Mouse (Mus musculus) embryonic facial prominence, embryonic 14.5 days (tissue): ENCODE measurements around the gene Fxn. TPM values are rescaled to one million over a fixed set of nuclear protein-coding genes. Genes with fewer than 3 reads are reported as not detected.

ENCODE experiments used
- ATAC-seq: fragments of 200-750 bp; cut with Nextera tagmentation; 2 replicates; pipeline ENCODE4 v1.8.0; 2017; ENCODE audit warnings: low read depth, moderate number of reproducible peaks, moderate TSS enrichment
- DNase-seq: peaks from one replicate; pipeline ENCODE4 v3.0.0-alpha.2; 2015; ENCODE audit warnings: low spot score
- H3K27ac ChIP-seq: fragments of 300-500 bp; sonication (generic); replicated peaks from 2 replicates; pipeline ENCODE4 v1.5.1; 2014; ENCODE audit warnings: low read depth, mild to moderate bottlenecking, low read length, moderate library complexity
- H3K27me3 ChIP-seq: fragments of 300-500 bp; sonication (generic); replicated peaks from 2 replicates; pipeline ENCODE4 v1.6.1; 2014; ENCODE audit warnings: low read length; ENCODE audit not compliant: control insufficient read depth, insufficient read depth
- H3K36me3 ChIP-seq: fragments of 300-500 bp; sonication (generic); 2 replicates; pipeline ENCODE4 v1.6.1; 2014; ENCODE audit warnings: low read length, mixed read lengths; ENCODE audit not compliant: control insufficient read depth, insufficient read depth
- H3K4me1 ChIP-seq: fragments of 300-500 bp; sonication (generic); 2 replicates; pipeline ENCODE4 v1.6.1; 2014; ENCODE audit warnings: antibody characterized with exemption, low read length; ENCODE audit not compliant: control insufficient read depth, insufficient read depth
- H3K4me2 ChIP-seq: fragments of 300-500 bp; sonication (generic); 2 replicates; pipeline ENCODE4 v1.6.1; 2014; ENCODE audit warnings: low read depth, mild to moderate bottlenecking, low read length, moderate library complexity, mixed read lengths
- H3K4me3 ChIP-seq: fragments of 300-500 bp; sonication (generic); 2 replicates; pipeline ENCODE4 v1.5.1; 2014; ENCODE audit warnings: low read depth, mild to moderate bottlenecking, low read length
- H3K9ac ChIP-seq: fragments of 300-500 bp; sonication (generic); 2 replicates; pipeline ENCODE4 v1.6.1; 2014; ENCODE audit warnings: low read depth, mild to moderate bottlenecking, low read length, moderate library complexity, mixed read lengths
- H3K9me3 ChIP-seq: fragments of 300-500 bp; sonication (generic); 2 replicates; pipeline ENCODE4 v1.6.1; 2016; ENCODE audit warnings: low read length; ENCODE audit not compliant: control insufficient read depth
- WGBS: fragments of 180-500 bp; shearing (Covaris S2); extraction: QIAGEN DNeasy Blood & Tissue Kit; methylation state at CpG from one replicate; pipeline ENCODE4 v1.1.7; 2014; 5-methylcytosine and 5-hydroxymethylcytosine counted together
- polyA plus RNA-seq: library from polyadenylated mRNA; unstranded; fragments of >200 nt; fragmentation: Nextera tagmentation; extraction: Ambion mirVana; gene quantifications from 2 replicates; pipeline ENCODE4 v1.2.1, GENCODE M21; 2014

Gene Fxn
- polyA plus RNA-seq, 1 experiment from 2014 or later, result 39.4 TPM

GRCm38 (mm10) chr19:24219011-24219410 lies 61.4 kb downstream of the Fxn start:
- no peaks in the 10 kb centered on the region for H3K9me3 ChIP-seq
- DNase-seq (no peak), ATAC-seq (no peak)
- H3K4me1 ChIP-seq, result no peaks in the 10 kb centered on the region
- H3K9ac ChIP-seq, result no peak overlapping the region
- H3K27ac ChIP-seq, result no peak overlapping the region
- peaks cover 9% of the 10 kb centered on the region; the same call in 1 of the 2 replicates for H3K27me3 ChIP-seq
- no peak overlapping the region for H3K4me3 ChIP-seq
- H3K4me2 ChIP-seq, result no peak overlapping the region
- WGBS, result 66% methylated on average over 9 of the region's 9 CpGs
- H3K36me3 ChIP-seq, result no peaks in the 10 kb centered on the region

GRCm38 (mm10) chr19:24218291-24218690 lies 62.1 kb downstream of the Fxn start:
- DNase-seq (no peak), ATAC-seq (no peak)
- Histone ChIP-seq H3K36me3 (no peaks in the 10 kb centered on the region), H3K27me3 (peaks cover 2% of the 10 kb centered on the region; the same call in 1 of the 2 replicates), H3K27ac (no peak overlapping the region), H3K4me3 (no peak overlapping the region), H3K4me2 (no peak overlapping the region), H3K4me1 (no peaks in the 10 kb centered on the region), H3K9ac (no peak overlapping the region), H3K9me3 (no peaks in the 10 kb centered on the region)
- WGBS, result 40% methylated on average over 2 of the region's 2 CpGs

- no peak overlapping the region for H3K4me3 ChIP-seq
- DNase-seq, result no peak
- no peak overlapping the region for H3K9ac ChIP-seq
- no peak overlapping the region for H3K27ac ChIP-seq
- no peaks in the 10 kb centered on the region for H3K27me3 ChIP-seq
- ATAC-seq, result no peak
- no peaks in the 10 kb centered on the region for H3K4me1 ChIP-seq
- no peaks in the 10 kb centered on the region for H3K9me3 ChIP-seq
- H3K36me3 ChIP-seq, result no peaks in the 10 kb centered on the region
- H3K4me2 ChIP-seq, result no peak overlapping the region
Observed at GRCm38 (mm10) chr19:24217851-24218250, 62.6 kb downstream of the Fxn start.

GRCm38 (mm10) chr19:24216771-24217170 lies 63.6 kb downstream of the Fxn start:
- Histone ChIP-seq H3K9ac (no peak overlapping the region), H3K27me3 (no peaks in the 10 kb centered on the region), H3K4me3 (no peak overlapping the region), H3K27ac (no peak overlapping the region), H3K4me1 (no peaks in the 10 kb centered on the region), H3K9me3 (no peaks in the 10 kb centered on the region), H3K4me2 (no peak overlapping the region), H3K36me3 (no peaks in the 10 kb centered on the region)
- DNase-seq (no peak), ATAC-seq (no peak)
- WGBS, result 87% methylated on average over 9 of the region's 9 CpGs

- ATAC-seq (no peak), DNase-seq (peak; percentile 45)
- no peaks in the 10 kb centered on the region for H3K27me3 ChIP-seq
- H3K36me3 ChIP-seq, result no peaks in the 10 kb centered on the region
- no peak overlapping the region for H3K9ac ChIP-seq
- no peak overlapping the region for H3K27ac ChIP-seq
- H3K4me1 ChIP-seq, result no peaks in the 10 kb centered on the region
- WGBS, result 50% methylated on average over 7 of the region's 7 CpGs
- H3K4me3 ChIP-seq, result no peak overlapping the region
- H3K4me2 ChIP-seq, result no peak overlapping the region
- H3K9me3 ChIP-seq, result no peaks in the 10 kb centered on the region
Observed at GRCm38 (mm10) chr19:24214939-24215338, 65.5 kb downstream of the Fxn start.

GRCm38 (mm10) chr19:24213299-24213698 lies 67.1 kb downstream of the Fxn start:
- 45% methylated on average over 7 of the region's 7 CpGs for WGBS
- H3K9ac ChIP-seq, result no peak overlapping the region
- no peaks in the 10 kb centered on the region for H3K27me3 ChIP-seq
- no peaks in the 10 kb centered on the region for H3K4me1 ChIP-seq
- no peaks in the 10 kb centered on the region for H3K9me3 ChIP-seq
- H3K4me3 ChIP-seq, result no peak overlapping the region
- peak; percentile 41 for DNase-seq
- no peaks in the 10 kb centered on the region for H3K36me3 ChIP-seq
- no peak overlapping the region for H3K4me2 ChIP-seq
- ATAC-seq, result peak; percentile 17; the same call in 1 of the 2 replicates
- no peak overlapping the region for H3K27ac ChIP-seq

- ATAC-seq (no peak), DNase-seq (no peak)
- WGBS, result 75% methylated on average over 12 of the region's 12 CpGs
- Histone ChIP-seq H3K4me2 (no peak overlapping the region), H3K27me3 (no peaks in the 10 kb centered on the region), H3K4me3 (no peak overlapping the region), H3K9ac (no peak overlapping the region), H3K27ac (no peak overlapping the region), H3K9me3 (peaks cover 3% of the 10 kb centered on the region; the same call in 1 of the 2 replicates), H3K4me1 (no peaks in the 10 kb centered on the region), H3K36me3 (no peaks in the 10 kb centered on the region)
Observed at GRCm38 (mm10) chr19:24212552-24213249, 67.7 kb downstream of the Fxn start.

Other genes starting within 250 kb of the Fxn start
- gene Fam189a2, start 249.6 kb downstream of the Fxn start, polyA plus RNA-seq, result 1.6 and 1.9 TPM in 2 replicates
- 14.7 and 16.1 TPM in 2 replicates for gene Tjp2, start 55.6 kb downstream of the Fxn start, polyA plus RNA-seq
- 51.5 and 54.0 TPM in 2 replicates for gene Fam122a, start 196.8 kb upstream of the Fxn start, polyA plus RNA-seq